Mouse (Mus musculus) thymus, adult 18-20 months (tissue): ENCODE results near the gene Slc16a10.

Source experiments
- DNase-seq, 2 experiments: peaks; one replicate each; pipeline ENCODE4 v3.0.0; 2022; ENCODE audit warnings: mixed read lengths in 2 of 2

The Slc16a10 gene

DNA sequence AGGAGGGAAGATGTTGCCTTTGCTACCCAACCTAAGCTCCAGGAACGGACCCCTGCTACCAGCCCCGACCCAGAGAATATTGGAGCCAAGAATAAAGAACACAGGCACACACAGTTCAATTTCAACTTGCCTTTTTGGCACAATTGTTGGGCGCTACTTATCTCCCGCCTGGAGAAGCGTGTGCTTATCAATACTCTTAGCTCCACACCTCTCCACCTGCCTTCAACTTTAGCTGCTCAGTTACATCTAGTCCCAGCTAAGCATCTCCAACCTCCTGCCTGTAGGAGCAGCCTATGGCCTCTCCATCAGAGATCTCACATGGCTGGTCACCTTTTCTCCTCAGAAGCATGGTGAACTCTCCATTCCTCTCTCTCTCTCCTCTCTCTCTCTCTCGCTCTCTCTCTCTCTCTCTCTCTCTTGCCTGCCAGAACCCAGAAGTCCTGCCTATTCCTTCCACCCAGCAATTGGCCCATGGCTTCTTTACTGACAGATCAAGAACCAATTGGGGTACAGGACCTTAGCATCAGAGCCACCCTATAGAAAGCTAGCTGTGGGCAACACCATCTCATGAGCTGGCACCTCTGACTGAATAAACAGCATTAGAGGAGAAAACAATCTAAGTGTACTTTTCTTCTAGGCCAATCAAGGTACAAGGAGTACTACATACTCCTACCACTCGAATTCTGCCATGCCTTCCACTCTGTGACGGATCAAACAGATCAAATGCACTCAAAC, 5.4 kb upstream of the Slc16a10 start:
- DNase-seq = no peak

DNA sequence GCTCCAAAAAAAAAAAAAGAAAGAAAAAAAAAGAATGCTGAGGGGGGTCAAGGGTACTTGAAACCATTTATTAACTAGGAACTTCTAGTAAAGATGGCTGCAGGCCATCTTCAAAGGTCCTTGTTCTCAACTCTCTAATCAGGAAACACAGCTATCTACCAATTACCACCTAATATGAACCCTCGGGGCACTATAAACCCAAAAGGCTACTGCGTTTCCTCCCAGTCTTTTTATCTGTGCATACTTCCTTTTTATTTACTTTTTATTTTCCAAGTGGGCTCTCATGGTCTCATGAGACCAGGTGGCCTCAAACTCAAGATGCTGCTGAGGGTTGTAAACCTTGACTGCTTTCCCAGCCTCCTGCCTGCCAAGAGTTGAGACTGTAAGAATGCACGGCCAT, 4.4 kb upstream of the Slc16a10 start:
- no peak for DNase-seq

DNA sequence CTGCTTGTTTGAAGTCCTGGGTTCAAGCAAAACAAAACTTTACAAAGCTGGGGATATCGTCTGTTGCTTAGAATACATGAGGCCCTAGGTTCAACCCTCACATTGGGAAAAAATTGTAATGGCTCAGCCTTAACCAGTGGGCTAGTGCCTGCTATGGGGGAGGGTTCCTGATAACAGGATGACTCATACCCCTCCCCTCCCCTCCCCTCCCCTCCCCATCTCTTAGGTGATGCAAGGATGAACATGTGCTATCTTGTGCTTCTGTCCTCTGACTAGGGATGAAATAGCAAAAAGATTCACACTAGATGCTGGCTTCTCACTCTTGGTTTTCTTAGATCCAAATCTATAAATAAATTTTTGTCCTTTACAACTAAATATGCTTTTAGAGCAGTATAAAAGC, 2.8 kb upstream of the Slc16a10 start:
- no peak for DNase-seq

DNA sequence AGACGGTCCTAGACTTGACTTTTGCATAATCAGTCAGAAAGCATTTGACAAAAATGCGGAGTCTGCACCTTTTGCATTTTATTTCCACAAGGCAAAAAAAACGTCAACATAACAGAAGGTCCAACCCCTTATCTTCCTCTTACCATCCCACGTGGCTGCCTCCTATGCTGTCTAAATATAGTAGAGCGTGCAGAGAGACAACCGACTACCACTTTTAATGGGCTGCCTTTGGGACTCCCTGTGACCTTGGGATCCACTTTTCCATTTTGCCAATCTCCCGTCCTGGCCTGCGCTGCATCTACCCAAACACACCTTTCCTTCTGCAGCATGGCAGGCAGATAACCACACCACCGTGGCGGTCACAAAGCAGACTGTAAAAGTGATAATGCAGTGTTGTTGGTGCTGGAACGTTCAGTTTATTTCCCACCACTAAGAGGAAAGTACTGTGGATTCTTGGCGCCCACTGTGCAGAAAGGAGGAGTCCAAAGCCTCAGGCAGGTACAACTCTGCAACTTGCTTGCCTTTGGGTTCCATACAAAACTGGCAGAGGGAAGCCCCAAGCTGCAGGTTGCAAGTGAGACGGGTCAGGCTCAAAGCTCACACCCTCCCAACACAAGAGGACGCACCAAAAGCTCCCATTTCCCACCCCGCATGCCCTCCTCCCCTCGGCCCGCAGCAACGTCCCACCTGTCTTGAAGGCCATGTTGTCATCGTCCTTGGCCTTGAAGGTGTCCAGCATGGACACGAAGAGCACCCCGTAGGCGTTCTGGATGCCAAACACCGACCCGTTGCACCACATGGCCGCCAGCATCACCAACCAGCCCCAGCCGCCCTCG, 824 bp downstream of the Slc16a10 start:
- peak in 1 of 2 experiments; percentile 32 for DNase-seq

DNA sequence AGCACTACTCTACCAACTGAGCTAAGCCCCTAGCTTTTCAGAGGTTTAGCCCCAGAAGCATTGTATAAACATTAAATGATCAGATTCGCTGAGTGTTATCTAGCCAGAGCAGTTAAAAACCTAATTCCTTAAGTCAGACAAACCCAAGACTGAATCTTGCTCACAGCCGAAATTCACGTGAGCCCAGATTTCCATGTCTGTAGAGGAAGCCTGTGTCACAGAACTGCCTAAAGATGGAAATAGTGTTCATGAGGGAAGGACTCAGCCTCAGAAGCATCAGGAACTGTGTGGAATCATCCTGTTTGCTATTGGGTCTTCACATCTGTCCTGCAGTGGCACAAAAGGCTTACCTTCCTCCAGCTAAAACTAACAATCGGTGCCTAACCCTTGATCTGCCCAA, 2.4 kb downstream of the Slc16a10 start:
- no peak for DNase-seq

DNA sequence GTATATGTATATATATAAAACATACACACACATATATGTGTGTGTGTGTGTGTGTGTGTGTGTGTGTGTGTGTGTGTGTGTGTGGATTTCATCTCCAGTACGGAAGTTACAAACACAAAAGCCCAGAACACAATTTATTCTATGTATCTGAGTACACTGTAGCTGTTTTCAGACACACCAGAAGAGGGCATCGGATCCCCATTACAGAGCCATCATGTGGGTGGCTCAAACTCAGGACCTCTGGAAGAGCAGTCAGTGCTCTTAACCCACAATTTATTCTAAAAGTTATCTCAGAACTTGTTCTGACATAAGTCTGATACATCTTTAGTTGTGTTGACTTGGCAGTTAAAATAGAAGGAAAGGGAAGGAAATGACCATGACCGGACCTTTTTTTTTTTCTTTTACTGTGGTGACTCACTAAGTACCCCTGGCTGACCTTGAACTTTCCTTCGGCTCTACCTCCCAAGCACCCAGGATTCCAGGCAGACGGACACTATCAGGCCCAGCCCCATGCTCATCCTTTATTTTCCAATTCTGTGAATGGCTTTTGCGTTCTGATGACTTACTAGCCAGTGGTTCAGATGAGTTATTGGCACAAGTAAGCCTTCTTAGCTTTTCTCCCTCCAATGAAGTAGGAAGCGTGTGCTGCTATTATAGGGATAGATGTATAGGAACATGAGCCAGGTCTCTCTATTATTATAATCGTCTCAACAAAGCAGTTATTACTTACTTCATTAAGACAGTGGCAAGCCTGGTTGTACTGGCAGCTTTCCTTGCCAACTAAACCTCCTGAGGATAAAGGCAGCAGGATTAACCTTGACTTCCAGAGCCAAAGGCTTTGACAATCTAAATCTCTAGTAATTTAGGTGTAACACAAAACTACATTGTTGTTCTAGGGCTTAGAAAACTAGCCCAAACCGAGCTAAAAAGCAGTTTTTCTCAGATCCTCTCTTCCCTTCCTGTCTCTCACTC, 6.0 kb downstream of the Slc16a10 start:
- DNase-seq = no peak

DNA sequence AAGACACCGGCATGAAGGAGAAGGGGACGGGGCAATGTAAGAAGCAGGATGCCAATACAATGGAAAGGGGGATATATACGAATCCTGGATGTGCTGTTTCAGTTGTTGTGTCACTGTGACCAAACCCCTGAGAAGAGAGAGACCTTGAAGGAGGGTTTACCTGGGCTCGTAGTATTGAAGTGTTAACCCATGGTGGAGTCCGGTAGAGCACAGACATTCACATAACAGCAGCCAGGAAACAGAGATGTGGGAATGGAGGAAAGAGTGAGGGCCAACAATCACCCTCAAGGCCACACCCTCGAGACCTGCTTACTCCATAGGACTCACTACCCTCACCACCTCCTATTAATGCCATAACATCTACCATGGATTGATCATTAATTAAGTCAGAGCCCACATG, 7.2 kb downstream of the Slc16a10 start:
- no peak for DNase-seq

DNA sequence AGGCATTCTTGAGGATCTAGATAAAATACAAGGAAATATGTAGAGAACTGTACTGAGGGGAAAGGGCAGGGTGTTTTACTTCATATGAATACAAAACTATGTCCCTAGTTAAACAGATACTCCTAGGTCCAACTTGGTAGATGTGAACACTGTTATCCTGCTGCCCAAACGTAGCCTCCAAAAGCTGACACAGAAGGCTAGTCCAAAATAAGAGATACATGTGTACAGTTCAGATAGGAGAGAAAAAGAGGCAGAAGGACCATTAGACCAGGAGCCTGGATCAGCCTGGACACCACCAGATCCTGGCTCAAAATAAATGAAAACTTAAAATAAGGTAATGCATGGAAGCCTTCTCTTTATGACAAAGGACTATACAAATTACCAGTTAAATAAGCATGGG, 8.4 kb downstream of the Slc16a10 start:
- no peak for DNase-seq

DNA sequence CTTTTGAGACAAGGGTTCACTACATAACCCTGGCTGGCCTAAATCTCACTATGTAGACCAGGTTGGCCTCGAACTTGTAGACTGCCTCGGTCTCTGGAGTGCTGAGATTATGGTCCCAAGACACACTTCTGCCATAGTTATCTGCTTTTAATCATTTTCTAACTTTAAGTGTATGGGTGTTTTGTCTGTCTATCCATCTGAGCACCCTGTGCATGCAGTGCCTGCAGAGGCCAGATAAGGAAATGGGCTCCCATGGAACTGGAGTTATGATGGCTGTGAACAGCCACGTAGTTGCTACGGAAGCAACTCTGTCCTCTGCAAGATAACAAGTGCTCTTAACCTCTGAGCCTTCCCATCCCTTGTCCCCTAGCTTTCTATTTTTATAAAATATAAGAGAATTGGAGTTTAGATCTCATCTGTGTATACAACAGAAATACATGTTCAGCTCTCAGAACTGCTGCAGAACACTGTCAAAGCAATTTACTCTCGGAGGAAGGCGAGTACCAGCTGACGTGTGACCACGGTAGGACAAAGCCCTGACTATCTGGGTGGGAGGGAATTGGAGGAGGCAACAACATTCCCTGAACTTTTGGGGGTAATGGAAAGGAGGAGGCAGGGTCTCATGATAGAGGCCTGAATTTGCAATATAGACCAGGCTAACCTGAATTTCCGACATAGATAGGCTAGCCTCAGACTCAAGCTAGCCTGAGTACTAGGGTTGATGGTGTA, 10.2 kb downstream of the Slc16a10 start:
- DNase-seq = no peak

DNA sequence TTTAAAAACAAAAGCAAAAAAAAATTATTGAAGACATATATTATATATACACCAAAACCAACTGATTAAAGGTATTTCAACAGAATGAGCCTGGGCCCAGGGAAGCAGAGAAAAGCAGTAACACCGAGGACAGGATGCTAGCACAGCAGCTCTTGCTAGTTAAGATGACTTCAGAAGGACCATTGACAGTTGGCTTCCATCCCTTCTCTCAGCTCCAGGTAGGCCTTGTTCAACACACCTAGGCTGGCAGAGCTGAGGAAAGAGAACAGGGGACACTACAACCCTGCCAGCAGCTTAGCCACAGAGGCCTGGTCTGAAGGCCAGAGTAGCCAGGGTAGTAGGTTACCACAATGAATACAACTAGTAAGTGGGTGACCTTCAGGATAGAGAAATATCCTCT, 11.9 kb downstream of the Slc16a10 start:
- DNase-seq = no peak

DNA sequence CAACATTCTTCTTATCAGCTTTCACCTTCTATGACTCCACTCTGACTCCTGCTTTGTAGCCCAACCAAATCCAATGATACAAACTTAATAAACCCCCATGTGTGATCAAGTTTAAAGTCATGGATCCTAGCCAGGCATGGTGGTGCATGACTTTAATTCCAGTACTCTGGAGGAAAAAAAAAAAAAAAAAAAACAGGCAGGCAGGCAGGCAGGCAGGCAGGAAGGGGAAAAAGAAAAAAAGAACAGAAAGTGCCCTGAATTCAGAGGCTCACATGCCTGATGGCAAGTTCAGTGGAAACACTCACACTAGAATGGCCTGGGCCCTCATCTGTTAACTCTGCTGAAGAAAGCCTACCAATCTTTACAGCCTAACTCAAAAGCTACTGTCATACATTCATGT, 12.9 kb downstream of the Slc16a10 start:
- DNase-seq = no peak

DNA sequence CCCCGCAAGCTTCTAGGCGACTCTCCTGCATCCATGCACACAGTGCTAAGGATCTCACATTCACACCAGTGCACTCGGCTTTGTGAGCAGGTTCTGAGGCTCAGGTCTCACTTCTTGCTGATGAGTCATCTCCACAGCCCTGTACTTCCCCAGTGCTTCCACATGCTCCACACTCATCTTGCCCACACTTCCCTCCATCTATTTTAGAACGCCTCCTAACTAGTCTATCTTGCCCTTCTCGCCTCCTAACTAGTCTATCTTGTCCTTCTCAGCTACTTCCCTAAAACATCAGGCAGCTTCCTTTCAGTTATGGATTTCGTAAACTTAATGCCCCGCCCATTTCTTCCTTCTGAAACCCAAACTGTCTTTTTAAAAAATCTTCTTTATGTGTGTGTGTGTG, 13.6 kb downstream of the Slc16a10 start:
- DNase-seq = no peak

DNA sequence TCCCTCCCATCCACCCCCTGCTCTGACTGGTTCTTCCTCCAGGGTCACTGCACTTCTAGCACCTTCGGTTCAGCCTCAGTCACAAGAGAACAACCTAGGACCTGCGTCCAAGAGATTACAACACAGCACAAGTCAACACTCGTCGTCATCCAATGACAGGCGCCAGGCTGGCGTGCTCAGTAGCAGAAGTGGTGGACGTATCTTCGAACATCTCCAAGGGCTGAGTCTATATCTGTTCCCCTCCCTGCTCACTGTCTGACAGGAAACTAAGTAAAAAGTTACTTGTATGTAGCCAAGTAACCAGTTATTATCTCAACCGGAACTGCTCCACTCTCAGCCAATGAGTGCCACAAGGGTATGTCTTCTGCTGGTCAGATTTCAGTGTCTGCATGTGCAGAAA, 16.9 kb downstream of the Slc16a10 start:
- DNase-seq = no peak

DNA sequence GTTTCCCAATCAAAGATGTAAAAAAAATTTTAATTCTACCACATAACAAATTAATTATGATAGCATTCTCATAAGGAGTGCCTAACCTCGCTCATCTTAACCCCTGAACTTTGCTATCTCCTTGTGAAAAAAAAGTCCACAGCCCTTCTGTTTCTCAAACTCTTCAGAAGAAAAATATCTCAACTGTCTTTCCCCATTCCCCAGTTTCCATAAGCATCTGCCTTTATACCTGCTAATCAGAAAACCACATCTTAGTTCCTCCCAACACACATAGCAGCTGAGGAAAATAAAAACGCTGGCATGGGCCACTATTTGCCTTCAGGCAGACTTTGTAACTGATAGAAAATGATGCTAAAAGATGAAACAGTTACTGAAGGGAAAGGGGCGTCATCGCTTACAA, 17.5 kb downstream of the Slc16a10 start:
- no peak for DNase-seq

DNA sequence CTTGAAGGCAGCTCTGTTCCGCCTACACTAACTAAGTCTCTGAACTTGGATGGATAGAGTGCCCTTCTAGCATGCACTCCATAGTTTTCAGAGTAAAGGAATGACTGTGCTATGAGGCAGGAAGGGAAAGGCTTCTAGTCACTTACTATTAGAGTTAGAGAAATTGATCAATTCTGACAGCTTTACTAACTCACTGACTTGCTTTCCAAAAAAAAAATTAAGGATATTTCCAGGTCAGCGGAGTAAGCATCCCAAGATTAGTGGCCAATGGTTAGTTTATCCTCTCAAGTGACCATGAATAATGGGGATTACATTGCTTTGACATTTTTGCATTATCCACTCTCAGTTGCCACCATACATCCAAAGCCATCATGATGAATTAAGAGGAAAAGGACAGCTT, 18.0 kb downstream of the Slc16a10 start:
- DNase-seq = no peak

DNA sequence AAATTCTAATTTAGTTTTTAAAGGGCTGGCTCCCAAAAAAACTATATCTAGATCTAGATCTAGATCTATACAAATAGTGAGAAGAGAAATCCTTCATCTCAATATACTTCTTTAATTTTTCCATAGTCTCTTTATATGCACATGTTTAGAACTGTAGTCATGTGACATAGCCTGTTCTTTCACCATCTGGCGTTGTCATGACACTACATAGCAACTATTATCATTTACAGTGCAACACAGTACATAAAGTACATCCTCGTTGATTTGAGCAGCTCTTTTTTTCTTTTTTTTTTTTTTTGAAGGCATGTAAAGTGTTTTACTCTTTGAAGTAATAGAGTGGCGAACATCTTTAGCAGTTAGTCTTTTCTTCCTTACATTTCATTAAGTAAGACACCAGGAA, 22.6 kb downstream of the Slc16a10 start:
- no peak for DNase-seq

DNA sequence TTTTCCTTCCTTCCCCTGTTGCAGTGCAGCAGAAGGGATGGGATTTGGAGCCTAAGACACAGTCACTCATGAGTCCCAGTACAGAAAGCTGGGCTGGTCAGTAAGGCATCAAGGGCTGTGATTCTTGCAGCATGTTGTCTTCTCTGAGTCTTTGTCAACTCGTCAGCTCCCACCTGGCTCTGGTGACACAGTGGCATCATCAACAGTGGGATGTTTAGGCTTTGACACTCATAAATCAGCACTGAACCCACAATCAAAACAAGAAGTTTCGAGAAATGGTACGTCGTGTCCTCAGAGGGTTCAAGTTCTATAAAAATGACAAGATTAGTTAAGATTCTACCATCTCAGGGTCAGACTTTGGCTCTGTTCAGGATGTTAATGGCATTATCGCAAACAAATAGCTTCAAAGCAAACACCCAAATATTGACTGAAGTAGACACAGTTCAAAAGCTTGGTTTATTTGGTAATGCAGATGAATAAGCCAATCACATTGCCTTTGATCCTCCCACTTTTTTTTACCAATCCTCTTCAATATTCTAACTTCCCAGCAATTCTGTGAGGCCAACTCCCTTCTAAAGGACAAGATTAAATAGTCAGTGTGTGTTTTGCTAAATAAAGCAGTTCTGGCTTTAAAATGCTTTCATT, 23.2 kb downstream of the Slc16a10 start:
- no peak for DNase-seq

DNA sequence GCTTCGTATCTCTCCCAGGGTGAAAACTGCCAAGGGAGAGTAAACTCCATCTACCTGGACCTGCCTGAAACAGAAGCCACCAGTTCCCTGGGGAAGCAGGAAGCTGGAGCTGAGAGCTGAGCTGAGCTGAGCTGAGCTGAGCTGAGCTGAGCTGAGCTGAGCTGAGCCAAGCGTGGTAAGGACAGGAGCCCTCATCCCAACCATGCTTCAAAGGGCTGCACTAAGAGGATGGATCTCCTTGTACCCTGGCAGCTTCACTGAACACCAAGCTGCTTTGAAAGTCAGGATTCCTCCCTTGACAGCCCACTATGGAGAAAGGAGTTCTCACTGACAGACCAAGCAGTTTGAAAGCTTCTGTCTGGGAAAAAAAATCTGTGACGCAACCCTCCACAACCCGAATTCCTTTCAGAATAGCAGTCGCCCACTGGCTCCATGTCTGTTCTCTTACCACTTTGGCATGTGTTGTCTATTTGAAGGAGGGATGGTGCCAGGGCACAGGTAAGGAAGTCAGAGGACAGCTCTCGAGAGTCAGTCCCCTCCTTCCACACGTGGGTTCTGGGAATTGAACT, 28.5 kb downstream of the Slc16a10 start:
- DNase-seq = no peak

DNA sequence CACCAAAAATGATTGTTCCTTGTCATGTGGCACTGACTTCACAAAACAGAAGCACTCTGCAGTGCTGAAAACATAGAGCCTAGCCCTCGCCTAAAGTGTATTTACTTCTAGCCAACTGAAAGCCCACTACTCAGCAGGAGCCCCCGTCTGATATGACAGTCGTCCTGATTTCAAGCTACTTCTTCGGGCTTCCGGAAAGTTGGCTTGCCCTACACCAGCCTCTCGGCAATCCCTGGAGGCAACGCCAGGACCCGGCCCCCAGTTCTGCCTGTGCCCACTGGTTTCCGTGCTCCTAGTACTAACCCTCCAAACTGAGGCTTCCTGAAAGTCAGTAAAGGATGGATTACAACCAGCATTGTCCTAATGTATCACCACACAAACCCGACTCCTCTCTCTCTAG, 29.8 kb downstream of the Slc16a10 start:
- DNase-seq = no peak

DNA sequence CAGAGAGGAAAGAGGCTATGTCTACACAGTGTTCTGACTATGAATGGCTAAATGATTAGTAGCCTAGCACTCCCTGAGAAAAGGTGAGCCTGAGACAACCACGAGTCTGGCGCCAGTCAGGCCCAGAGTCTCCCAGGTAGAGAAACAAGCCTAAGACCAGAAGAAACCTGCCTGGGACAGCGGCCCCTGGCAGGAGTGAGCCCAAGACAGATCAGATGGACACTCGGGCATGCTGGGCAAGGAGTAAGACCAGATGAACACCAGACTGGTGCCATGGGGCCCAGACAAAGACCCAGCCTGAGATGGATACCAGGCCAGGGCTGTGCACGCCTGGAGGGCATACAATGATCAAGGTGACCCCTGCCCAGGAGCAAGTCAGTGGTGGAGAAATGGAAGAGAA, 32.5 kb downstream of the Slc16a10 start:
- DNase-seq = no peak

DNA sequence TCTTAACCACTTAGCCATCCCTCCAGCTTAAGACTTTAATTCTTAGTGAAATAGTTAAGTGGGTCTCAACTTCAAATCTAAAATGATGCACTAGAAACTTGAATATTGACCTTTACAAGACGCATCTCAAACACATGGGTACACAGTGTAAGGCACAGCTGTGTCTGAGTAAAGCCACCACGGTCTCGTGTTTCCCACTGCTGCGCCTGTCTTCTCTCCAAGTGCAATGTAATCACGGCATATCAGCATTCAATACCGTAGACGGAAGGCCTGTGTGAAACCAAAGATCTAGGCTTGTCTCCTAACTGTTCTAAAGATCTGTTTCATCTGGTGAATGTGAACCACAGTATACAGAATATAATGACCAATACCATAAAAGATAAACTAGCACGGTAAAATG, 33.1 kb downstream of the Slc16a10 start:
- DNase-seq = no peak

DNA sequence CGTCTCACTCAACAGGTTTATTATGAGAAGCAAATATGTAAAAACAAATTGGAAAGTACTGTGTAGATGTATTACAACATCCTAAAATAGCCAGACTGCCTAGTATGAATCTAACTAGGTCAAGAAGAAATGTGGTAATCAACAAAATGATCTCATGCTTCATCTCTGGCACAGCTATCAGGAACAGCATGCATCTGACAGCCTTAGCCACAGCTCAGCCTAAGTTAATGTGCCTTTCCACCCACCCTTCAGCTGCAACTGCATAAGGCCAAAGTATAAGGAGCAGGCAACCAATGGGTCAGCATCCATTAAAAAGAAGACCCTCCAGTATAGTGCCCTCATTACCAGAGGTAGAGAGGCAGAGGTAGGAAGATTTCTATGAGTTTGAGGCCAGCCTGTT, 34.1 kb downstream of the Slc16a10 start:
- DNase-seq = no peak
